Mouse (Mus musculus) right cerebral cortex, postnatal 4 days (tissue): ENCODE measurements at regions not wholly inside any gene's neighbourhood (a gene's known extent, or its start where the extent isn't known, plus 50 kb on each side); places are given as distances from the start of the nearest gene placed in this dataset.

Source experiments
- DNase-seq: peaks from one replicate; pipeline ENCODE4 v3.0.0-alpha.2; 2022

GRCm38 (mm10) chr7:36090291-36091123 is 287.7 kb upstream of the Zfp507 start:
- DNase-seq, result no peak

GRCm38 (mm10) chr7:36087598-36087997 is 284.8 kb upstream of the Zfp507 start:
- no peak for DNase-seq

- no peak for DNase-seq
These were observed 275.9 kb upstream of the Zfp507 start for GRCm38 (mm10) chr7:36078666-36079065.

- no peak for DNase-seq
These were observed 275.4 kb upstream of the Zfp507 start for GRCm38 (mm10) chr7:36078089-36078654.

GRCm38 (mm10) chr7:36077271-36077670 is 274.5 kb upstream of the Zfp507 start:
- DNase-seq, result no peak

- no peak for DNase-seq
These were observed 273.2 kb upstream of the Zfp507 start for GRCm38 (mm10) chr7:36076021-36076441.

- DNase-seq, result peak; percentile 75
These were observed 269.0 kb upstream of the Zfp507 start for GRCm38 (mm10) chr7:36071774-36072173.

GRCm38 (mm10) chr7:36066725-36067124 is 263.9 kb upstream of the Zfp507 start:
- no peak for DNase-seq

- no peak for DNase-seq
These were observed 258.9 kb upstream of the Zfp507 start for GRCm38 (mm10) chr7:36061679-36062078.

GRCm38 (mm10) chr7:36060426-36060825 is 257.6 kb upstream of the Zfp507 start:
- DNase-seq, result peak; percentile 30

- no peak for DNase-seq
These were observed 243.2 kb upstream of the Zfp507 start for GRCm38 (mm10) chr7:36046053-36046452.

- DNase-seq, result no peak
These were observed 229.1 kb upstream of the Zfp507 start for GRCm38 (mm10) chr7:36031881-36032280.

GRCm38 (mm10) chr7:36023015-36023414 is 220.2 kb upstream of the Zfp507 start:
- DNase-seq, result no peak

- no peak for DNase-seq
These were observed 219.7 kb upstream of the Zfp507 start for GRCm38 (mm10) chr7:36022489-36022888.

GRCm38 (mm10) chr7:36016926-36017753 is 214.3 kb upstream of the Zfp507 start:
- no peak for DNase-seq

GRCm38 (mm10) chr7:35996609-35997008 is 193.8 kb upstream of the Zfp507 start:
- DNase-seq, result no peak

GRCm38 (mm10) chr7:35992511-35992910 is 189.7 kb upstream of the Zfp507 start:
- DNase-seq, result no peak

- DNase-seq, result no peak
These were observed 188.3 kb upstream of the Zfp507 start for GRCm38 (mm10) chr7:35991141-35991540.

- DNase-seq, result no peak
These were observed 186.7 kb upstream of the Zfp507 start for GRCm38 (mm10) chr7:35989456-35989855.

GRCm38 (mm10) chr7:35988449-35989109 is 185.8 kb upstream of the Zfp507 start:
- no peak for DNase-seq

- no peak for DNase-seq
These were observed 175.2 kb upstream of the Zfp507 start for GRCm38 (mm10) chr7:35977986-35978385.

GRCm38 (mm10) chr7:35958731-35959130 is 155.9 kb upstream of the Zfp507 start:
- DNase-seq, result peak; percentile 18

GRCm38 (mm10) chr7:35958052-35958451 is 155.2 kb upstream of the Zfp507 start:
- no peak for DNase-seq
